Mouse (Mus musculus): Measurements from ENCODE around the gene Armc9.

DNA sequence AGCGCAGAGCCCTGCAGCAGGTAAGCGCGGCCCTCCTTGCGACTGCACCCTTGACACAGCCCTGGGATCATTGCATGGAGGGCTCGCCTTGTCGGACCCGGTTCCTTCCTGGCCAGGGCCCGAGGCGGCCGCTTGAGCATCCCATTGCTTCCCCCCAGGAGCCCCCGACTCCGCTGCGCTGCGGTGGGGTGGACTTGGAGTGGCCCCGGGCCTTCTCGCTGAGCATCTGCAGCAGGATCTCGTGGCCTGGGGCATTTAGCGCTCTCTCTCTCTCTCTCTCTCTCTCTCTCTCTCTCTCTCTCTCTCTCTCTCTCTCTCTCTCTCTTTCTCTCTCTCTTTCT is 214 bp downstream of the Armc9 start:
- no peak for TF ChIP-seq CTCF (IDR thresholded peaks at IDR 0.05; ENCODE audit: borderline replicate concordance, insufficient read depth, low read length)
- TF ChIP-seq POLR2A (IDR thresholded peaks at IDR 0.05; ENCODE audit: low read depth, low read length): no peak

Data from embryonic fibroblast, embryonic 13.5 days (primary cell).